In the genomic region with DNA sequence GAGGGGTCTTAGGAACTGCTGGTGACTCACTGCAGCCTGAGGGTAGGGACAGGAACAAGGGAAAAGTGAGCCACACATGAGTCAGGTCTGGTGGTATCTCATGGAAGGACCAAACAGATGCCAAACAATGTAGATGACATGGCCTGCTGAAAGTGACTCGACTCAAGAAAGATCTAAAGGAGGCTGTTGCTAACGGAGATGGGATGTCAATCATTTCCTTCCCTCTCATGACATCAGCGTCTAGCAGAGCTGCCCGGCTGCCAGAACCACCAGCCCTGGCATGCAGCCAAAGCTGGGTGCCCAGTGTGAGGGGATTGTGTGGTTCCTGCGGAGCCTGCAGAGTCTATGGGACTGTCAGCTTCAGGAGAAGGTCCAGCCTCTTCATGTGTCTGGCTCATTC, we compare ENCODE assay signal across 12 mouse cellular contexts.
DNase-seq lines count a peak whose midpoint lies in the region; ATAC-seq lines count a peak whose summit lies in the region.
"Had no signal": no experiment of that assay in that cellular context is flagged by ENCODE, and none has a peak within 500 bp of the region (broad histone marks: within the 10 kb centered on the region; RNA-seq: fewer than 3 reads in every experiment).

No protein-coding gene starts in this region.

- H3K27ac ChIP-seq in neural tube, embryonic 13.5 days (replicated peaks), result no peak overlapping the region
- H3K27ac ChIP-seq in forebrain, embryonic 16.5 days (ENCODE audit: low read length), result no peak overlapping the region
- H3K27ac ChIP-seq: neural tube, embryonic 15.5 days had no signal

- DNase-seq in embryo, embryonic 10 days (ENCODE audit: low spot score), result peak; percentile 20
- no peak for DNase-seq in embryo, embryonic 10.5 days (ENCODE audit: low spot score)
- DNase-seq in neural tube, embryonic 10.5 days (ENCODE audit: extremely low spot score, low spot score), result no peak
- DNase-seq in retina, postnatal 7 days (ENCODE audit: low read depth, low spot score), result peak; percentile 16
- DNase-seq in thymus, postnatal 36 days, result no peak
- no peak for DNase-seq in spleen, postnatal 4 days (ENCODE audit: low spot score in 2 of 2)
- DNase-seq: cerebellum, adult 11-12 months; liver had no signal

- H3K4me2 ChIP-seq in neural tube, embryonic 13.5 days, result no peak overlapping the region
- no peak overlapping the region for H3K4me2 ChIP-seq in forebrain, embryonic 16.5 days (ENCODE audit: low read length)
- H3K4me2 ChIP-seq: heart, embryonic 11.5 days; neural tube, embryonic 15.5 days had no signal

- H3K36me3 ChIP-seq in neural tube, embryonic 13.5 days, result no peaks in the 10 kb centered on the region
- H3K36me3 ChIP-seq in forebrain, embryonic 16.5 days (ENCODE audit: control insufficient read depth, insufficient read depth), result no peaks in the 10 kb centered on the region
- H3K36me3 ChIP-seq: neural tube, embryonic 15.5 days had no signal

- peak; percentile 63; the same call in 1 of the 2 replicates for ATAC-seq in neural tube, embryonic 13.5 days (ENCODE audit: low read depth)
- peak; percentile 91 for ATAC-seq in forebrain, embryonic 16.5 days

- peaks cover 16% of the 10 kb centered on the region for H3K4me1 ChIP-seq in neural tube, embryonic 13.5 days (replicated peaks)
- peaks cover 14% of the 10 kb centered on the region for H3K4me1 ChIP-seq in forebrain, embryonic 16.5 days (replicated peaks; ENCODE audit: control insufficient read depth, insufficient read depth, low read length)

- peaks cover 16% of the 10 kb centered on the region for H3K27me3 ChIP-seq in neural tube, embryonic 13.5 days
- peaks cover 3% of the 10 kb centered on the region; the same call in 1 of the 2 replicates for H3K27me3 ChIP-seq in forebrain, embryonic 16.5 days (replicated peaks; ENCODE audit: control insufficient read depth, insufficient read depth, low read length)

- 46% methylated on average over 5 of the region's 5 CpGs for WGBS in neural tube, embryonic 13.5 days
- WGBS in forebrain, embryonic 16.5 days, result 2% methylated on average over 5 of the region's 5 CpGs

- H3K4me3 ChIP-seq in neural tube, embryonic 13.5 days, result no peak overlapping the region
- H3K4me3 ChIP-seq in forebrain, embryonic 16.5 days (replicated peaks; ENCODE audit: low read length), result no peak overlapping the region
- H3K4me3 ChIP-seq: neural tube, embryonic 15.5 days had no signal

- H3K9ac ChIP-seq in neural tube, embryonic 13.5 days, result no peak overlapping the region
- no peak overlapping the region for H3K9ac ChIP-seq in forebrain, embryonic 16.5 days (replicated peaks; ENCODE audit: low read depth, low read length)
- H3K9ac ChIP-seq: neural tube, embryonic 15.5 days had no signal

- no peaks in the 10 kb centered on the region for H3K9me3 ChIP-seq in neural tube, embryonic 13.5 days
- H3K9me3 ChIP-seq in forebrain, embryonic 16.5 days (ENCODE audit: control insufficient read depth, low read length), result no peaks in the 10 kb centered on the region
- H3K9me3 ChIP-seq: neural tube, embryonic 15.5 days had no signal

Comparison
In these comparisons a context has a peak if more than half of its experiments do, and no peak if none do; other contexts are left out.
1. DNase-seq: peak in embryo, embryonic 10 days (single experiment) and retina, postnatal 7 days (single experiment); none in embryo, embryonic 10.5 days (single experiment), neural tube, embryonic 10.5 days (single experiment), thymus, postnatal 36 days (0 of 2) and spleen, postnatal 4 days (0 of 2).